Mouse (Mus musculus): ENCODE results near the gene Pip5k1c. TPM values are rescaled to one million over a fixed set of nuclear protein-coding genes. Genes with fewer than 3 reads are reported as not detected.

Gene Pip5k1c
- polyA plus RNA-seq (2014; fragmentation: Illumina TruSeq; extraction: RNeasy Lipid Tissue Mini Kit (QIAGEN cat#74804); ENCODE audit: low read depth, low replicate concordance): 1.0 TPM

GRCm38 (mm10) chr10:81292554-81293333 is at the start of gene Pip5k1c:
Gene Pip5k1c (plus strand): TSS chr10:81292963.

GRCm38 (mm10) chr10:81252424-81253419 is 40.0 kb upstream of the Pip5k1c start, which contains the start of gene Matk:
Gene Matk (plus strand): TSS chr10:81252935.

GRCm38 (mm10) chr10:81266211-81267105 is 26.3 kb upstream of the Pip5k1c start, which contains the start of the genes Mrpl54 and Apba3:
Gene Mrpl54 (minus strand): TSS chr10:81266934.
Gene Apba3 (plus strand): TSS chr10:81266960.

GRCm38 (mm10) chr10:81291511-81292104 is 1.2 kb upstream of the Pip5k1c start, which contains the start of gene Tjp3:
Gene Tjp3 (minus strand): TSS chr10:81291581.

GRCm38 (mm10) chr10:81320550-81321347 is 28.0 kb downstream of the Pip5k1c start, which contains the start of gene Cactin:
Gene Cactin (plus strand): TSS chr10:81321103.

GRCm38 (mm10) chr10:81328386-81328785 is 35.6 kb downstream of the Pip5k1c start, which contains the start of gene Tbxa2r:
Gene Tbxa2r (plus strand): TSS chr10:81328731.

GRCm38 (mm10) chr10:81342686-81343505 is 50.1 kb downstream of the Pip5k1c start, which contains the start of gene Gipc3:
Gene Gipc3 (minus strand): TSS chr10:81343266.

GRCm38 (mm10) chr10:81350351-81351063 is 57.7 kb downstream of the Pip5k1c start, which contains the start of gene Hmg20b:
Gene Hmg20b (minus strand): TSS chr10:81350480.

GRCm38 (mm10) chr10:81356991-81357844 is 64.5 kb downstream of the Pip5k1c start, which contains the start of gene Mfsd12:
Gene Mfsd12 (plus strand): TSS chr10:81357491.

GRCm38 (mm10) chr10:81365672-81366476 is 73.1 kb downstream of the Pip5k1c start, which contains the start of gene 4930404N11Rik:
Gene 4930404N11Rik (minus strand): TSS chr10:81365816.

Other genes with a start within 250 kb of the Pip5k1c start
- gene Sgta, start 232.8 kb upstream of the Pip5k1c start, polyA plus RNA-seq (2014; fragmentation: Illumina TruSeq; extraction: RNeasy Lipid Tissue Mini Kit (QIAGEN cat#74804); ENCODE audit: low read depth, low replicate concordance): 2.6 TPM
- gene Thop1, start 222.9 kb upstream of the Pip5k1c start, polyA plus RNA-seq (2014; fragmentation: Illumina TruSeq; extraction: RNeasy Lipid Tissue Mini Kit (QIAGEN cat#74804); ENCODE audit: low read depth, low replicate concordance): 0.37 TPM
- 52.3 TPM for gene Creb3l3, start 194.1 kb upstream of the Pip5k1c start, polyA plus RNA-seq (2014; fragmentation: Illumina TruSeq; extraction: RNeasy Lipid Tissue Mini Kit (QIAGEN cat#74804); ENCODE audit: low read depth, low replicate concordance)
- gene Map2k2, start 187.0 kb upstream of the Pip5k1c start, polyA plus RNA-seq (2014; fragmentation: Illumina TruSeq; extraction: RNeasy Lipid Tissue Mini Kit (QIAGEN cat#74804); ENCODE audit: low read depth, low replicate concordance): 3.6 TPM
- gene Zbtb7a, start 157.7 kb upstream of the Pip5k1c start, polyA plus RNA-seq (2014; fragmentation: Illumina TruSeq; extraction: RNeasy Lipid Tissue Mini Kit (QIAGEN cat#74804); ENCODE audit: low read depth, low replicate concordance): 6.0 TPM
- gene Pias4, start 125.0 kb upstream of the Pip5k1c start, polyA plus RNA-seq (2014; fragmentation: Illumina TruSeq; extraction: RNeasy Lipid Tissue Mini Kit (QIAGEN cat#74804); ENCODE audit: low read depth, low replicate concordance): 0.61 TPM
- 34.4 TPM for gene Eef2, start 116.3 kb upstream of the Pip5k1c start, polyA plus RNA-seq (2014; fragmentation: Illumina TruSeq; extraction: RNeasy Lipid Tissue Mini Kit (QIAGEN cat#74804); ENCODE audit: low read depth, low replicate concordance)
- gene Dapk3, start 110.0 kb upstream of the Pip5k1c start, polyA plus RNA-seq (2014; fragmentation: Illumina TruSeq; extraction: RNeasy Lipid Tissue Mini Kit (QIAGEN cat#74804); ENCODE audit: low read depth, low replicate concordance): not detected
- gene 4930442H23Rik, start 109.1 kb upstream of the Pip5k1c start, polyA plus RNA-seq (2014; fragmentation: Illumina TruSeq; extraction: RNeasy Lipid Tissue Mini Kit (QIAGEN cat#74804); ENCODE audit: low read depth, low replicate concordance): not detected
- gene Nmrk2, start 90.9 kb upstream of the Pip5k1c start, polyA plus RNA-seq (2014; fragmentation: Illumina TruSeq; extraction: RNeasy Lipid Tissue Mini Kit (QIAGEN cat#74804); ENCODE audit: low read depth, low replicate concordance): not detected
- not detected for gene Atcay, start 62.1 kb upstream of the Pip5k1c start, polyA plus RNA-seq (2014; fragmentation: Illumina TruSeq; extraction: RNeasy Lipid Tissue Mini Kit (QIAGEN cat#74804); ENCODE audit: low read depth, low replicate concordance)
- gene Zfr2, start 59.8 kb upstream of the Pip5k1c start, polyA plus RNA-seq (2014; fragmentation: Illumina TruSeq; extraction: RNeasy Lipid Tissue Mini Kit (QIAGEN cat#74804); ENCODE audit: low read depth, low replicate concordance): not detected
- not detected for gene Matk, start 40.0 kb upstream of the Pip5k1c start, polyA plus RNA-seq (2014; fragmentation: Illumina TruSeq; extraction: RNeasy Lipid Tissue Mini Kit (QIAGEN cat#74804); ENCODE audit: low read depth, low replicate concordance)
- gene Mrpl54, start 26.0 kb upstream of the Pip5k1c start, polyA plus RNA-seq (2014; fragmentation: Illumina TruSeq; extraction: RNeasy Lipid Tissue Mini Kit (QIAGEN cat#74804); ENCODE audit: low read depth, low replicate concordance): 4.6 TPM
- 1.1 TPM for gene Apba3, start 26.0 kb upstream of the Pip5k1c start, polyA plus RNA-seq (2014; fragmentation: Illumina TruSeq; extraction: RNeasy Lipid Tissue Mini Kit (QIAGEN cat#74804); ENCODE audit: low read depth, low replicate concordance)
- 1.4 TPM for gene Tjp3, start 1.4 kb upstream of the Pip5k1c start, polyA plus RNA-seq (2014; fragmentation: Illumina TruSeq; extraction: RNeasy Lipid Tissue Mini Kit (QIAGEN cat#74804); ENCODE audit: low read depth, low replicate concordance)
- 0.24 TPM for gene Cactin, start 28.1 kb downstream of the Pip5k1c start, polyA plus RNA-seq (2014; fragmentation: Illumina TruSeq; extraction: RNeasy Lipid Tissue Mini Kit (QIAGEN cat#74804); ENCODE audit: low read depth, low replicate concordance)
- not detected for gene Tbxa2r, start 35.8 kb downstream of the Pip5k1c start, polyA plus RNA-seq (2014; fragmentation: Illumina TruSeq; extraction: RNeasy Lipid Tissue Mini Kit (QIAGEN cat#74804); ENCODE audit: low read depth, low replicate concordance)
- gene Gipc3, start 50.3 kb downstream of the Pip5k1c start, polyA plus RNA-seq (2014; fragmentation: Illumina TruSeq; extraction: RNeasy Lipid Tissue Mini Kit (QIAGEN cat#74804); ENCODE audit: low read depth, low replicate concordance): not detected
- 4.2 TPM for gene Hmg20b, start 57.5 kb downstream of the Pip5k1c start, polyA plus RNA-seq (2014; fragmentation: Illumina TruSeq; extraction: RNeasy Lipid Tissue Mini Kit (QIAGEN cat#74804); ENCODE audit: low read depth, low replicate concordance)
- 0.24 TPM for gene Mfsd12, start 64.5 kb downstream of the Pip5k1c start, polyA plus RNA-seq (2014; fragmentation: Illumina TruSeq; extraction: RNeasy Lipid Tissue Mini Kit (QIAGEN cat#74804); ENCODE audit: low read depth, low replicate concordance)
- not detected for gene 4930404N11Rik, start 72.9 kb downstream of the Pip5k1c start, polyA plus RNA-seq (2014; fragmentation: Illumina TruSeq; extraction: RNeasy Lipid Tissue Mini Kit (QIAGEN cat#74804); ENCODE audit: low read depth, low replicate concordance)
- gene Fzr1, start 85.6 kb downstream of the Pip5k1c start, polyA plus RNA-seq (2014; fragmentation: Illumina TruSeq; extraction: RNeasy Lipid Tissue Mini Kit (QIAGEN cat#74804); ENCODE audit: low read depth, low replicate concordance): 0.34 TPM
- gene Dohh, start 91.5 kb downstream of the Pip5k1c start, polyA plus RNA-seq (2014; fragmentation: Illumina TruSeq; extraction: RNeasy Lipid Tissue Mini Kit (QIAGEN cat#74804); ENCODE audit: low read depth, low replicate concordance): not detected
- not detected for gene Gm48551, start 91.5 kb downstream of the Pip5k1c start, polyA plus RNA-seq (2014; fragmentation: Illumina TruSeq; extraction: RNeasy Lipid Tissue Mini Kit (QIAGEN cat#74804); ENCODE audit: low read depth, low replicate concordance)
- not detected for gene Gm48552, start 96.0 kb downstream of the Pip5k1c start, polyA plus RNA-seq (2014; fragmentation: Illumina TruSeq; extraction: RNeasy Lipid Tissue Mini Kit (QIAGEN cat#74804); ENCODE audit: low read depth, low replicate concordance)
- gene Smim24, start 100.1 kb downstream of the Pip5k1c start, polyA plus RNA-seq (2014; fragmentation: Illumina TruSeq; extraction: RNeasy Lipid Tissue Mini Kit (QIAGEN cat#74804); ENCODE audit: low read depth, low replicate concordance): not detected
- 14.6 TPM for gene Nfic, start 162.7 kb downstream of the Pip5k1c start, polyA plus RNA-seq (2014; fragmentation: Illumina TruSeq; extraction: RNeasy Lipid Tissue Mini Kit (QIAGEN cat#74804); ENCODE audit: low read depth, low replicate concordance)
- gene Celf5, start 189.7 kb downstream of the Pip5k1c start, polyA plus RNA-seq (2014; fragmentation: Illumina TruSeq; extraction: RNeasy Lipid Tissue Mini Kit (QIAGEN cat#74804); ENCODE audit: low read depth, low replicate concordance): not detected
- 1.6 TPM for gene Ncln, start 203.4 kb downstream of the Pip5k1c start, polyA plus RNA-seq (2014; fragmentation: Illumina TruSeq; extraction: RNeasy Lipid Tissue Mini Kit (QIAGEN cat#74804); ENCODE audit: low read depth, low replicate concordance)
- gene S1pr4, start 207.2 kb downstream of the Pip5k1c start, polyA plus RNA-seq (2014; fragmentation: Illumina TruSeq; extraction: RNeasy Lipid Tissue Mini Kit (QIAGEN cat#74804); ENCODE audit: low read depth, low replicate concordance): not detected
- gene Gna15, start 231.3 kb downstream of the Pip5k1c start, polyA plus RNA-seq (2014; fragmentation: Illumina TruSeq; extraction: RNeasy Lipid Tissue Mini Kit (QIAGEN cat#74804); ENCODE audit: low read depth, low replicate concordance): not detected

Measured in liver, adult 10 weeks (tissue).